Mouse (Mus musculus) monocyte, adult 5-6 weeks (primary cell): ENCODE measurements at regions not wholly inside any gene's neighbourhood (a gene's known extent, or its start where the extent isn't known, plus 50 kb on each side); places are given as distances from the start of the nearest gene placed in this dataset.

Experiments
- ATAC-seq: fragments of 153-309, 156-312 bp; replicated peaks from 2 replicates; pipeline ENCODE4 v1.8.0; 2017; ENCODE audit warnings: mild to moderate bottlenecking; ENCODE audit not compliant: low TSS enrichment, insufficient number of reproducible peaks, severe bottlenecking, poor library complexity, low FRiP score

DNA sequence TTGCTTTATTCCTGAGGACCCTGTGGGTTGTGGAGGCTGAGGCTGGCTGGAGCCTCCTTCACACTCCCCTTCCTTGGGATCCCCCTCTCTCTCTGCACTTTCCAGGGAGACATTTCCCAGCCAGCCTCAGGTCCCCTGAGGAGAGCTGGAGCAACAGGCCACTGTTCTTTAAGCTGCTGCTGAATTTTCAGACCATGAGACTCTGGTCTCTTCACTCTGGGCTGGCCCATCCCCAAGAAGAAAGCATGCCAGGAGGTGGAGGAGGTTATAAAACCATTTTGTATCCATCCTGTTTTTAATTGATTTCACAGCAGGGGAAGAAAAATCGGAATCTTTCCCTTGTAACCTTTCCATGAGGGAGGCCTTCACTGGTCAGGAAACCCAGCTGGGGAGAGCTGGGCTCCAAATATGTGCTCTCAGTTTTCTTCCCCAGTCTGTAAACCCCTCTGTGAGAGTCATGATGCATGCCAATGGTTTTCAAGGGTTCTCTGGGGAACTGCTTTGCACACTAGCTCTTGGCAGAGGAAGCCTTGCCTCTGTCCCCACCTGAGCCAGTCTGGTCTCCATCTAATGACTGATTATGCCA lies 122.6 kb downstream of the Mtx3 start:
- ATAC-seq, result no peak

DNA sequence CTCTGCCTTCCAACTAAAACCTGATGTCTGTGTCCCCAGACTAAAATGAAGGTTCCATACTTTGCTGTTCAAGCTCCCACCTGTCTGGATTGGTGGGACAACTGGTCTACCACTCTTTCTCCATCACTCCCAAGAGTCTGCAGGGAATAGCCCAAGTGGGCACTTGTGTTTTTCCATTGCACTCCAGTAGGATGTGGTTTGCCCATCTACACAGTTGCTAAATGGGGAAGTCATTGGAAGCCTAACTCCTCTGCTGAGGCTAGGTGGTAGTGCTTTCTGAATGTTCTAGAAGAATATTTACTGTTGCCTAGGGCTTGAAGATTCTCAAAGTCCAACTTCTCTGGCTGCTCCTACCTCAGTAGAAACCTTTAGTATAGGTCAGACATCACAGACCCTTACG lies 125.0 kb downstream of the Mtx3 start:
- ATAC-seq, result no peak

DNA sequence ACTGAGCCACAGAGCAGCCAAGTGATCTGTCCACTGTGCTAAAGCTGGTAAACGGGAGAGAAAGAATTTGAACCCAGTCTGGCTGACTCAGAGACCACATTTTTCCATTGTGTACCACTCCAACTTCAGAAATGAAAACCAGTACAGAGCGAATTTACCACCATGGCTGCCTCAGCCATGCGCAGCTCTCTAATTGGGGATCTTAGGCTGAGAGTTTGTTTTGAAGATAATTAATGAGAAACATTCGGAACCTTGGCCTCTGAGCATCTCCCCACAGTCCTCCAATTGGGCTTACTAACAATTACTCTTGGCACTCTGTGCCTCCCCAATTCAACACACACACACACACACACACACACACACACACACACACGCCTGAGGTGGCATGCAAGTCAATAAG lies 128.3 kb downstream of the Mtx3 start:
- no peak for ATAC-seq

DNA sequence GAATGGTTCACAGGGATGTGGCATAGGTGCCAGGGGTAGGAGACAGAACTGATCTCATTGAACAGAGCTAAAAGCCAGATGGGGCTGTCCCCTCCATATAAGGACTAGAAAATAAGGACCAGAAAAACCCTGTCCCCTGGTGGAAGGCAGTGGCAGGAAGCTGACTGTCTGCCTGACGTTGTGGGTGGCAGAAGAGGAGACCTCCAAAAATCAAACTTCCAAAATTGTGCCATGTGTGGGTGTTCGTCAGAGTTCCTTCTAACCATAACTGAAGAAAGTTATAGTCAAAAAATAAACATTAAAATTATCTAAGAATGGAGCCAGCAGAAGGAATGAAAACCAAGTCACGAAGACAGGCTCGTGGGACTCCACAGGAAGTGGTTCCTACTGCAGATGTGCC lies 129.2 kb downstream of the Mtx3 start:
- no peak for ATAC-seq

DNA sequence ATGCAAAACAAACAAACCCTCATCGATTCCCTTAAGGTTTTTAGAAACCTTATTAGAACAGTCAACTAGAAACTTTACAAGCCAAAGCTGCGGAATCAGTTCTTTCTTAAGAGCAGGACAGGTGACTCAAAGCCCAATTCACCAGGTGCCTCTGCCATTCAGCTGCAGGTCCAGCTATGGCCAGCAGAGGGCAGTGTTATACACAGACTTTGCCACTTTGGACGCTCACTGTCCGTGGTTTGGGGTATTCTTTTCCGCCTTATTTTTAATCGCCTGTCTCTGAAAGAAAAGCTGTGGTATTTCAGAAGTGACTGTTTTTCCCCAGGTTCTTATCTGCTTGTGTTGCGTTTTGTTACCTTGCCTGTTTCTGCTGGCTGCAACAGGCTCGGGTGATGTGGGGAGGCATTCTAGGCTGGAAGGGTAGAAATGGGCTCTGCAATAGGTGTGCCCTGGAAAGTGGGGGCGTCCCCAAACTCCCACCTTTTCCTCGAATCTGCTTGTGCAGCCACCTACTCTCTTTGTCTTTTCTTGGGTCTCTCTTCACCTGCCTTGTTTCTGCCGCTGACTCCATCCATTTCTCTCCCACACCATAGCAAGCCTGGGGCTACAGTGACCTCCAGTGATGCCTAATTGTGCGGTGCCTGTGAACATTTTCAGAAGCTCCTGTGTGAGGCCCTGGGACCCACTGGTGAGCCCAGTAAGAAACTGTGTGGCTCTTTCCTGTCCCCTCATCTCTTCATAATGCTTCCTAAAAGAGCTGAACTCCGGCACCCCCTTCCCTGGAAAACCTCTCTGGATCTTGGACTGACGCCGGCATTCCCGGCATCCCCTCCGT lies 142.4 kb downstream of the Mtx3 start:
- ATAC-seq, result peak; percentile 84

DNA sequence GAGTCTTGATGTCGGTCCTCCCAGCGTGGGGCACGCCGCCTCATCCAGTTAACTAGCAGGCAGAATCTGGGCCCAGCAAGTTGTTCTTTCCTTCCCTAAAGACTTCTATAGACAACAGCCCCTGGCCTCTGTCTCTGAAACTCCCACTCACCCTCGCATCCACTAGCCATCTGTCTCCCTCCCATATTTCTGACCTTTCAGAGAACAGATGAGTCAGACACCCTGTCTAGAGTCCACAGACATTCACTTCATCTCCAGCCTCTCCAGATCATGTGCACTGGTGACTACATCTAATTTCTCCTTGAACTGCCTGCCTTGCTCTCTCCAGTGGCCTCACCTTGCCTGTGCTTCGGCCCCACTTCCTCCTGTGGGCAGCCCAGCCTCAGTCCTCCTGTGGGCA lies 143.1 kb downstream of the Mtx3 start:
- no peak for ATAC-seq

DNA sequence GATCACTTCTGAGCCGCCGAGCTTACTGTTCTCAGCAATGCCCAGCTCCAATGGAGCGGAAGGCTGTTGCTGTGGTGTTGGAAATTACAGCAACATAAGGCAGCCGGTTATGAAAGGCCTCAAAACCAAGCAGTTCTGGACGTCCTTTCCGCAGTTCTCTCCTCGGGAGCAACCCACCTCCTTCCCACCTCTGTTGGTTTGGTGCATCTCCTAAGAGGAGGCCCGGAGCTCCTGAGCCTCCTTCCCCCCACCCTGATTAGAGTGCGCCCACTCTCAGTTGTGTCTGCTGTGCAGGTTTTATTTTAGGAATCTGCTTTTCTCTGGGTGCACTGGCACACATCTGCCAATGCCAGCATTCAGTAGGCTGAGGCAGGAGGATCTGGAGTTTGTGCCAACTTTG lies 144.0 kb downstream of the Mtx3 start:
- no peak for ATAC-seq

DNA sequence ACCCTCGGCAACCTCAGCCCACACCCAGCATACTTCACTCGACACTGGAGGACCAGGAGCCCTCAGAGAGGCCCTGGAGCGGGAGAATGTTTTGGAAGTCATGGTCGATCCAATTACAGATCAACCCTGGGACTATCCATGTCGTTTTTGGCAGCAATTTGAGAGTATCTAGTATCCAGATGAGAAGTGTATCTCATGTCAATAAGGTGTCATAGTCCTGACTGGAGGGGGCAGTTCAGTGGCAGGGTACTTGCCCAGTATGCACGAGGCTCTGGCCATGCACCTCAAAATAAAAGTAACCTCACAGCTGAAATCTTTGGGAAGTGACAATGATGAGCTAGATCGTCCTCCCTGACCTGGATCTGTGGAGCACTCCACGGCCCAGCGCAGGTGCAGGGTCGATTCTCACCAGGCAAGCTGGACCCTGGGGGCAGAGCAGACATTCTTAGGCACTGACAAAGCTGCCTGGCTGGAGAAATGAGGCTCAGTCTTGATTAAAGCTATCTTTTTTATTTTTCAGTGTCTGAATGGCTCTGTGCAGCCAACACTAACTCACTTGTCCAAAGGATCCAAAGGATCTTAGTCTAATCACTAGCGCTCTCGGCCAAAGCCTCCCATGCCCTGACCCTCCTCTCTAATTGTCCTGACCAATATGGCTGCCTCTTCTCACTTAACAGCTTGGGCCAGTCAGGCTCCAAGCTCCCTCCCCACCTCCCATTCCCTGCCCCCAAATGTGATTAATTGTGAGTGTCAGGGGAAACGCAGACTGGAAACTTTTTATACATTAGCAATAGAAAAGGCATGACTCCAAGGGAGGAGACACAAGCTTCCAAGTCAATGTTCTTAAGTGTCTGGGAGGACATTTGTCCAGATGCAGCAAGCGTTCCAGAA lies 146.0 kb downstream of the Mtx3 start:
- no peak for ATAC-seq
